Mouse (Mus musculus): ENCODE measurements around the gene Hoxc11.

DNA sequence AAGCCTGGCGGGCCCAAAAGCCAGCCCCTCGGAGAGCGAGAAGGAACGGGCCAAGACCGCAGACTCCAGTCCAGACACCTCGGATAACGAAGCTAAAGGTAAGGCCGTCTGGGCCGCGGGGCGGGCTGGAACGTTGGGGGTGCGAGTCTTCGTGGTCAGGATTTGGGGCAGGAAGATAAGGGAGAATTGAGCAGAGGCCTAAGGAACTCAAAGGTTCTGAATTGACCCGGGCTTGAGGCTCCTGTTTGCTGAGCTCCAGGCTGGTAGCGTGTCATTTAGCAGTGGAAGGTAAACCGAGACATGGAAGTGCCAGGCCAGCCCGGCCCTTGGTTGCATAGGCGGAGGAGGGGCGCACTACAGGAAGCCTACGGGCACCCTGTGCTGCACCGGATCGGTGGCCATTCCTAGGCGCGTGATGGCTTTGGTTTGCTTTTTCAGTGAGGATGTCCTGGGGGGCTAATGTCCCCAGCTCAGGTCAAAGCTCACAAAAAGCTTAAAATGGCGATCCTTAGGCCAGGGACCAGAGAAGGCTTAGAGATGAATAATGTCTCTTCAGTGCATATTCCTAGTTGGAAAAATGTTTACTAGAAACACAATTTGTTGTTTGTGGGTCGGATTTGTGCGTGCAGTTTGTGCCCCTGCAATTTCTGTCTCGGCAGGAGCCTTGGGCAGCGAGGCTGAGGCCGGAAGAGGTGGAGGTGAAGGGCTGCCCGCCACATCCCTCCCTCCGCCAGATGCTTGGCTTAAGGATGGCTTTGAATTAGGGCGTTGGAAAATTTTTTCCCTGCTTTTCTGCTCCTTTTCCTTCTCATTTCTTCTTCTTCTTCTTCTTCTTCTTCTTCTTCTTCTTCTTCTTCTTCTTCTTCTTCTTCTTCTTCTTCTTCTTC is 13.5 kb downstream of the Hoxc11 start:
- TF ChIP-seq CTCF (IDR thresholded peaks at IDR 0.05; ENCODE audit: low read depth, low read length): no peak
- TF ChIP-seq POLR2A (IDR thresholded peaks at IDR 0.05; ENCODE audit: extremely low read depth, insufficient read depth, low read length): no peak

Data from liver, adult 2 months (tissue).